Mouse (Mus musculus) midbrain, embryonic 14.5 days (tissue): Measurements from ENCODE around the gene Rpf2. TPM values are rescaled to one million over a fixed set of nuclear protein-coding genes. Genes with fewer than 3 reads are reported as not detected.

Experiments used
- ATAC-seq: fragments of 200-750 bp; cut with Nextera tagmentation; 2 replicates; pipeline ENCODE4 v1.8.0; 2017; ENCODE audit warnings: moderate number of reproducible peaks, moderate library complexity; ENCODE audit not compliant: low FRiP score, low TSS enrichment
- DNase-seq: peaks from one replicate; pipeline ENCODE4 v3.0.0-alpha.2; 2015
- H3K27ac ChIP-seq: fragments of 300-500 bp; sonication (generic); replicated peaks from 2 replicates; pipeline ENCODE4 v1.5.1; 2014; ENCODE audit warnings: mild to moderate bottlenecking, low read depth, low read length, moderate library complexity
- H3K27me3 ChIP-seq: fragments of 300-500 bp; sonication (generic); 2 replicates; pipeline ENCODE4 v1.6.1; 2014; ENCODE audit warnings: low read length, control low read depth, mixed read lengths; ENCODE audit not compliant: control insufficient read depth, insufficient read depth
- H3K36me3 ChIP-seq: fragments of 300-500 bp; sonication (generic); 2 replicates; pipeline ENCODE4 v1.6.1; 2014; ENCODE audit warnings: low read length, control low read depth; ENCODE audit not compliant: control insufficient read depth, insufficient read depth
- H3K4me1 ChIP-seq: fragments of 300-500 bp; sonication (generic); 2 replicates; pipeline ENCODE4 v1.6.1; 2014; ENCODE audit warnings: mild to moderate bottlenecking, antibody characterized with exemption, low read length, control low read depth; ENCODE audit not compliant: control insufficient read depth, insufficient read depth
- H3K4me2 ChIP-seq: fragments of 300-500 bp; sonication (generic); 2 replicates; pipeline ENCODE4 v1.6.1; 2014; ENCODE audit warnings: mild to moderate bottlenecking, low read length, moderate library complexity
- H3K4me3 ChIP-seq: fragments of 300-500 bp; sonication (generic); replicated peaks from 2 replicates; pipeline ENCODE4 v1.5.1; 2014; ENCODE audit warnings: low read depth, low read length
- H3K9ac ChIP-seq: fragments of 300-500 bp; sonication (generic); replicated peaks from 2 replicates; pipeline ENCODE4 v1.6.1; 2014; ENCODE audit warnings: mild to moderate bottlenecking, low read length, moderate library complexity
- H3K9me3 ChIP-seq: fragments of 300-500 bp; sonication (generic); 2 replicates; pipeline ENCODE4 v1.6.1; 2016; ENCODE audit warnings: low read length, control low read depth, mixed read lengths; ENCODE audit not compliant: control insufficient read depth
- WGBS: fragments of 180-500 bp; shearing (Covaris S2); extraction: QIAGEN DNeasy Blood & Tissue Kit; methylation state at CpG from one replicate; pipeline ENCODE4 v1.1.7; 2014; 5-methylcytosine and 5-hydroxymethylcytosine counted together
- polyA plus RNA-seq: library from polyadenylated mRNA; unstranded; fragments of >200 nt; fragmentation: Nextera tagmentation; extraction: Ambion mirVana; gene quantifications from 2 replicates; pipeline ENCODE4 v1.2.1, GENCODE M21; 2014

Rpf2 gene
- polyA plus RNA-seq, 1 experiment from 2014 or later = 73.7 TPM

DNA sequence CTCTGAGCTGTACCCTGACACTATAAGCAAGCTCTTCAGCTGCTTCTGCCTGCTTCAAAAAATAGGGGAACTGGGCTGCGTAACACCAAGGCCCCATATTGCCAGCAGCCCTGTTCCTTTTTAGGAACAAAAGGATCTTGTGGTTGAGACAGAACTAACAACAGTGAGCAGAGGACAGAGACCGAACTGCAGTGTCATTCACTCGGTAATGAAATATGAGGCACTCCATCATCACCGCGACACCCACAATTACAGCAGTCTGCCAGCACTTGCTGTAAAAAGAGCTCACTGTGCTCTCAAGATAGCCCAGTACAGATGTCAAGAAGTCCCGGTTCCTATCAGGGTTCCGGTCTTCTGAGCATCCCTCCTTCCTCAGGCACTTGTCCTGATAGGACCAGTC, 29.2 kb upstream of the Rpf2 start:
- H3K36me3 ChIP-seq = no peaks in the 10 kb centered on the region
- no peak overlapping the region for H3K27ac ChIP-seq
- no peaks in the 10 kb centered on the region for H3K9me3 ChIP-seq
- H3K4me1 ChIP-seq = no peaks in the 10 kb centered on the region
- no peaks in the 10 kb centered on the region for H3K27me3 ChIP-seq
- WGBS = 86% methylated on average over 7 of the region's 7 CpGs
- H3K4me2 ChIP-seq = no peak overlapping the region
- no peak for DNase-seq
- ATAC-seq = no peak
- no peak overlapping the region for H3K4me3 ChIP-seq
- no peak overlapping the region for H3K9ac ChIP-seq

DNA sequence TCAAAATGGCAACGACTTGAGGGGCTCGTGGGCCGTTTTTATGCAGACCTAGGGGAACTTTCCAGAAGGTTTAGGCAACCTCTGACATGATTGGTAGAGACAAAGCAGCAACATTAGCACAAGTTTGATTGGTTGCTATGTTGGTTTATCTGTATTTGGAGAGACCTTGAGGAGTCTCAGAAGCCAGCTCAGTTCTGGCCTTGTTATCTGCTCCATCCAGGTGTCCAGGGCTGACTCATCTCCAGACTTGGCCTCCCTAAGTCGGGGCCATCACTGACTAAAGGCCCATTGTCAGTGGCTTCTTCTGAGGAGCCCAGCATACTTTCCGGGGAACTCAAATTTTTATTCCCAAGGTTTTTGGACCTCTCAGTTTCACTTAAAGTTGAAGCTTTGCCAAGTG, 27.1 kb upstream of the Rpf2 start:
- Histone ChIP-seq H3K4me2 (no peak overlapping the region), H3K4me1 (no peaks in the 10 kb centered on the region), H3K27ac (no peak overlapping the region), H3K27me3 (no peaks in the 10 kb centered on the region), H3K9me3 (no peaks in the 10 kb centered on the region), H3K4me3 (no peak overlapping the region), H3K9ac (no peak overlapping the region), H3K36me3 (no peaks in the 10 kb centered on the region)
- 89% methylated on average over 5 of the region's 5 CpGs for WGBS
- ATAC-seq = no peak
- DNase-seq = no peak

DNA sequence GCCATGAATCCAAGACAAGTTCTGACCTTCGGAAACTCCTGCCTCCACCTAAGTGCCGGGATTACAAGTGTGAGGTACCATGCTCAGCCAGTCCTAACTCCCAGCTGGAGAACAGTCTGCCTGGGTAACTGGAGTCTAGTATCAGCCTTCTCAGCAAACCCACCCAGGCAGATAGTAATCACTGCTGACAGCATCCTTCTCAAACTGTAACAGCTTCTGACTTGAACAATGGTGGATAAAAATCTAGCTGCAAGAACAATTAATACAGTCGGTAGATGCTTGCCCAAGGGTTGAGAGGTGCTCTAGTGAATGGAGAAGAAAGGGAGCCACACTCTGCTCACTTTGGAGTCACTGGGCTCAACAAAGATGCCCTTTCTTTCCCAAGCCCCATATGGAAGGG, 24.4 kb upstream of the Rpf2 start:
- H3K36me3 ChIP-seq = no peaks in the 10 kb centered on the region
- H3K4me3 ChIP-seq = no peak overlapping the region
- no peak overlapping the region for H3K27ac ChIP-seq
- ATAC-seq (no peak), DNase-seq (no peak)
- H3K9ac ChIP-seq = no peak overlapping the region
- 85% methylated on average over 3 of the region's 3 CpGs for WGBS
- H3K4me2 ChIP-seq = no peak overlapping the region
- no peaks in the 10 kb centered on the region for H3K4me1 ChIP-seq
- H3K9me3 ChIP-seq = no peaks in the 10 kb centered on the region
- H3K27me3 ChIP-seq = no peaks in the 10 kb centered on the region

DNA sequence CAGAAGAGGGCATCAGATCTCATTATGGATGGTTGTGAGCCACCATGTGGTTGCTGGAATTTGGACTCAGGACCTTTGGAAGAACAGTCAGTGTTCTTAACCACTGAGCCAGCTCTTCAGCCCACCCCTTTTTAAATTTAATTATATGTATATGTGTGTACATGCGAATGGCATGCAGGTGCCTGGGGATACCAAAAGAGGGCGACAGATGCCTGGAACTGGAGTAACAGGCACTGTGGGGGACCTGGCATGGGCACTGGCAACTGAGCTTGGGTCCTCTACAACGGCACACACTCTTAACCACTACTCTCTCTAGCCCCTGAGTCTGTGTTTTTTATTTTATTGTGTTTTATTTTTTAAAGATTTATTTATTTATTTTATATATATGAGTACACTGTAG, 18.1 kb upstream of the Rpf2 start:
- Histone ChIP-seq H3K36me3 (no peaks in the 10 kb centered on the region), H3K4me3 (no peak overlapping the region), H3K4me1 (no peaks in the 10 kb centered on the region), H3K9me3 (no peaks in the 10 kb centered on the region), H3K27me3 (no peaks in the 10 kb centered on the region), H3K27ac (no peak overlapping the region), H3K9ac (no peak overlapping the region), H3K4me2 (no peak overlapping the region)
- no peak for DNase-seq
- WGBS = 88% methylated on average over 3 of the region's 3 CpGs
- ATAC-seq = no peak

DNA sequence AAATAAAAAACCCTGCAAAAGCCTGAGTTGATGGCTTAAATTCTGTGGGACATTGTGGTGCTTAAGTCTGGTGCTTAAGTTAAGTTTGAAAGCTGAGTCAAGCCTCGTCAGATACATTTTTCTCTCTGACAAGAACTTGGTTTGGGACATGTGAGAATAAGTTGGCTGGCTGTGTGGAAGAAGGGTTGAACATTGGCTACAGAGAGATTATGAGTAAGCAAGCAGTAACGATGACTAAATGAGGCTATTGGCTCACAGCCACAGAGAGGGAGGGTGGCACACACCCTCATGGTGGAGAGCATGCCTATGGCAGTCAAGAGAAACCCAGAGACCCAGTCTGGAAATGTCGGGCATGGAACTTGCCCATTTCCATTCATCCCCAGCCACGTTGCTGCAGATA, 16.9 kb upstream of the Rpf2 start:
- DNase-seq = no peak
- no peaks in the 10 kb centered on the region for H3K9me3 ChIP-seq
- no peaks in the 10 kb centered on the region for H3K27me3 ChIP-seq
- no peak overlapping the region for H3K4me2 ChIP-seq
- no peak overlapping the region for H3K4me3 ChIP-seq
- 80% methylated on average over 4 of the region's 4 CpGs for WGBS
- no peak overlapping the region for H3K9ac ChIP-seq
- no peak overlapping the region for H3K27ac ChIP-seq
- no peak for ATAC-seq
- no peaks in the 10 kb centered on the region for H3K36me3 ChIP-seq
- peaks cover 1% of the 10 kb centered on the region; the same call in 1 of the 2 replicates for H3K4me1 ChIP-seq

DNA sequence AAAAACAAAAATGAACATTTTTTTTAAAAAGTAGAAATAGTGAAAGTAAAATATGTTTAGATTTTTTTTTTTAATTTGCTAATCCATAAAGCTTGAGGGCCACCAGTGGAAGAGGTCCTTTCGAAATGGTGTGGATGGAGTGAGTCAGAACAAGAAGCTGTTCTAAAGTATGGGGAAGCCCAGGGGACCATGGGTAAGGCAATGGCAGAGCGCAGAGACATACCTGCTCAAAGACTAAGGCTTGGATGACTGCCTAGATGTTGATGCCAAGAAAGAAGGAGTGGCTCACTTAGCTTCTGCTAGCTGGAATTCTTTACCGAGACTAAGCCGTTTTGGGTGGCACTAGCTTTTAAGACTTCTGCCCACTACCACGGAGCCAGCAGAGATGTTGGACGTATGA, 15.4 kb upstream of the Rpf2 start:
- Histone ChIP-seq H3K27me3 (no peaks in the 10 kb centered on the region), H3K4me2 (no peak overlapping the region), H3K36me3 (no peaks in the 10 kb centered on the region), H3K4me1 (peaks cover 2% of the 10 kb centered on the region; the same call in 1 of the 2 replicates), H3K27ac (no peak overlapping the region), H3K9me3 (no peaks in the 10 kb centered on the region), H3K4me3 (no peak overlapping the region), H3K9ac (no peak overlapping the region)
- WGBS = 91% methylated on average over 6 of the region's 6 CpGs
- ATAC-seq = no peak
- no peak for DNase-seq

DNA sequence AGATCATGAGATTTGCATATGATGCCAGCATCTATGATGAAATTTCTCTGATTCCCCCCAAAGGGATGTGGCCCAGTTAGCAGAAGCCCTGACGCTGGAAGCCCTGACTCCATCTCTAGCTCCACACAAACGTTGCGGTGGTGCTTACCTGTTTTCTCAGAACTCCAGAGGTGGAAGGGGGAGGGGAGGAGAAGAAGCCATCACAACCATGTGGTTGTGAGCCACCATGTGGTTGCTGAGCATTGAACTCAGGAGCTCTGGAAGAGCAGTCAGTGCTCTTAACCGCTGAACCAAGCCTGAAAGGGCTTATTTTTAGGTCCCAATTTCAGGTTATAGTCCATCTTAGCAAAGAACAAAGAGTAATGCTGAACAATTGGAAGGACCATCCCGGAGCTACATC, 13.5 kb upstream of the Rpf2 start:
- H3K36me3 ChIP-seq = no peaks in the 10 kb centered on the region
- WGBS = 55% methylated on average over 5 of the region's 5 CpGs
- DNase-seq (no peak), ATAC-seq (no peak)
- H3K4me2 ChIP-seq = no peak overlapping the region
- peaks cover 2% of the 10 kb centered on the region; the same call in 1 of the 2 replicates for H3K4me1 ChIP-seq
- no peak overlapping the region for H3K27ac ChIP-seq
- no peak overlapping the region for H3K4me3 ChIP-seq
- no peaks in the 10 kb centered on the region for H3K9me3 ChIP-seq
- no peak overlapping the region for H3K9ac ChIP-seq
- H3K27me3 ChIP-seq = no peaks in the 10 kb centered on the region

DNA sequence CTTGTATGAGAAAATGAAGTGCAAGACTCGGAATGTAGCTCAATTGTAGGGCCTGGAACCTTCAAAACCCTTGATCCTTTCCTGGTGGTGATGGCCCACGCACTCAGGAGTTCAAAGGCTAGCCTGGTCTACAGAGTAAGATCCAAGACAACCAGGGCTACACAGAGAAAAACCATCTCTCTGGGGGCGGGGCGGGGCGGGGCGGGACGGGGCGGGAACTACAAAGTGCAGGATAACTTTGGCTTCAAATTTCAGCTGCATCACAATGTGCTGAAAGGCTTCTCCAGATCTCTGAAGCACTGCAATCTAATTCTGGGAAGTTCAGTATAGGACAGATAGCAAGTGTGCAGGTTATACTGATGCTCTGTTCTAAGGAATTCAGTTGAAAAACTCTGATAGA, 12.7 kb upstream of the Rpf2 start:
- no peak overlapping the region for H3K4me2 ChIP-seq
- H3K27ac ChIP-seq = no peak overlapping the region
- WGBS = 17% methylated on average over 8 of the region's 8 CpGs
- no peak overlapping the region for H3K9ac ChIP-seq
- ATAC-seq (no peak), DNase-seq (no peak)
- no peaks in the 10 kb centered on the region for H3K27me3 ChIP-seq
- H3K36me3 ChIP-seq = no peaks in the 10 kb centered on the region
- peaks cover 2% of the 10 kb centered on the region; the same call in 1 of the 2 replicates for H3K4me1 ChIP-seq
- H3K9me3 ChIP-seq = no peaks in the 10 kb centered on the region
- no peak overlapping the region for H3K4me3 ChIP-seq

DNA sequence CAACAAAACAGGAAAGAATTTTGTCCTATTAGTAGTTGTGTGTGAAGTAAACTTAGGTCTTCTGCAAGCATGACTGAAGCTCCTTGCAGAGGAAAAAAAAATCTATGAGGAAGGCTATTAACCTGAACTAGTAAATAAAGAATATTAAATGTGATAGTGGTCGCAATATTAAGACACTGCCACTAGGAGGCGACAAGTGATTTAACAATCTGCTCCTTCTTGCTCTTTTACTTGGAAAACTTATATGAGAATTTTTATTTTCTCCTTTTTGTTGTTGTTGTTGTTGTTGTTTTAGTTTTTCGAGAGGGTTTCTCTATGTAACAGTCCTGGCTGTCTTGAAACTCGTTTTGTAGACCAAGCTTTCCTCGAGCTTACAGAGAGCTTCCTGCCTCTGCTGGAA, 12.1 kb upstream of the Rpf2 start:
- WGBS = 5% methylated on average over 5 of the region's 5 CpGs
- peak; percentile 83 for DNase-seq
- no peak overlapping the region for H3K9ac ChIP-seq
- peaks cover 5% of the 10 kb centered on the region for H3K36me3 ChIP-seq
- H3K4me3 ChIP-seq = peak overlapping the region; percentile 64
- ATAC-seq = no peak
- peak overlapping the region; percentile 74 for H3K4me2 ChIP-seq
- peak overlapping the region; percentile 92 for H3K27ac ChIP-seq
- H3K9me3 ChIP-seq = no peaks in the 10 kb centered on the region
- H3K27me3 ChIP-seq = no peaks in the 10 kb centered on the region
- H3K4me1 ChIP-seq = peaks cover 2% of the 10 kb centered on the region; the same call in 1 of the 2 replicates
